Mouse (Mus musculus): Measurements from ENCODE around the gene Nhsl2.

DNA sequence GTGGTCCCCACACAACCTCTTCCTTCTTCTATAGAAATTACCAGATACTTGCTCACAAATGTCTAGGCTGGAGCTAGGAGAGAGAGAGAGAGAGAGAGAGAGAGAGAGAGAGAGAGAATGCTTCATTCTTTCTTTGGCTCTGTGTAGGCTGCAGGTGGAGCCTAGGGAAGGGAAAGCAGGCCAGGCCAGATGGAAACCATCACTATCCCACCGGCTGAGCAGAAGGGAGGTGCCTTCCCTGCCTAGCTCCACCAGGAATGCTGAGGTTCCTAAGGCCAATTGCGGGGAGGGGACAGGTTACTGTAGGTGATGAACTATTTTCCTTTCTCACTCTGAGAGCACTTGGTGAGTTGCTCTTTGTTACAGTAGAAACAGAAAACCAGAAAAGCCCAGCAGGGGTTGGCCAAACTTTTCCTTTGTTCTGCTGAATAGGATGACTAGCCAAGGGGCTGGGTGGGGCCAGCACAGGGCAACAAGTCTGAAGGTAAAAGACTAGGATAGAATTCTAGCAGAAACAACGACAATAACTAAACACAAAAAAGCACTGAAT, 86.2 kb downstream of the Nhsl2 start:
- TF ChIP-seq CTCF (IDR thresholded peaks at IDR 0.05; ENCODE audit: low read depth, low read length): no peak
- TF ChIP-seq POLR2A (IDR thresholded peaks at IDR 0.05; ENCODE audit: extremely low read depth, insufficient read depth, low read length): no peak
